ENCODE assay signal across 8 mouse cellular contexts in the genomic region with DNA sequence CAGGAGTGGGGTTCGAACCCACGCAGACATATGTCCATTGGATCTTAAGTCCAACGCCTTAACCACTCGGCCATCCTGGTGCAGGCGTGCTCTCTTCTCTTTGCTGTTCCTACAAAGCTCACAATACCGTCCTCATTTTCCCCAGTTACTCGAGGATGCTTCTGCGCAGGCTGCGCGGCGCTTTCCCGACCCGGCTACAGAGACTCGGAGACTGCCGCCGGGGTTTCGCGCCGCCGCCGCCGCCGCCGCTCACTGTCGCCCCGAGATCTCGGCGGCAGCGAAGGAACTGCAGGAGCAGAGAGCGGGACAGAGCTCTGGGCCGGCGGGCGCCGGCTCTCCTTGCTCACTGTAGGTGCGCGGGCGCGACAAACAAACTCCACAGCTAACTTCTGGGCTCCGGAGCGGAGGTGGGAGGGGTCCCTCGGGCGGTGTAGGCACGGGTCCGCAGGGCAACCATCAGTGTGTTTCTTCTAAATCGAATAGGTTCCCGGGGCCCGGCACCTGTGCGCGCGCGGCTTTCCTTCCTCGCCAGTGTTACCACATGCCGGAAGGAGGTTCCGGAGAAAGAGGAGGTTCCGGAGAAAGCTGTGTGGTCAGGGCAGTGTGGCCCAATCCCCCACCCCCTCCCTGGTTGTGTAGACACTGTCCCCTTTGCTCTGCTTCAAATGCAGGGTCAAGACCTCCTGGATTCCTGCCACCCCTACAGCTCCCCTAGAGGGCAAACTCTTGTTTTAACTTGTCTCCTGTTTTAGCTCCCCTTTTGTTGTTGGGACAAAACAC. TPM values are rescaled to one million over a fixed set of nuclear protein-coding genes. Genes with fewer than 3 reads are reported as not detected.
DNase-seq lines count a peak whose midpoint lies in the region; ATAC-seq lines count a peak whose summit lies in the region.

No protein-coding gene starts in this region.

- peak overlapping the region; percentile 57 for H3K4me3 ChIP-seq in intestine, embryonic 14.5 days (ENCODE audit: low read depth, low read length)

- intact Hi-C loops in left cerebral cortex, postnatal 14 days (cut with DNase I), result loop anchor here (5.0 kb wide), 1 partner anchor 75 kb away; no protein-coding TSS in a partner anchor

- ATAC-seq in intestine, embryonic 14.5 days (replicated peaks; ENCODE audit: low FRiP score, low TSS enrichment, low read depth), result peak; percentile 93

- under 1% methylated on average over 55 of the region's 55 CpGs for WGBS in intestine, embryonic 14.5 days

- peak overlapping the region; percentile 61 for H3K4me2 ChIP-seq in intestine, embryonic 14.5 days (ENCODE audit: low read length)

- H3K27ac ChIP-seq in intestine, embryonic 14.5 days (ENCODE audit: low read depth), result peak overlapping the region; percentile 85

- peak; percentile 95 to 99 for DNase-seq in adrenal gland, adult 18-20 months (ENCODE audit: low spot score in 2 of 2)
- DNase-seq in embryo, embryonic 11 days, result peak; percentile 93
- DNase-seq in gastrocnemius, postnatal 25 days, result peak; percentile 87
- DNase-seq in intestine, embryonic 14.5 days (ENCODE audit: low spot score), result peak; percentile 100
- DNase-seq in left cerebral cortex, postnatal 14 days (ENCODE audit: low spot score in 2 of 2), result peak; percentile 96 to 99
- peak; percentile 97 for DNase-seq in mesoderm, embryonic 11.5 days (ENCODE audit: low read depth, low spot score)
- peak; percentile 93 to 96 for DNase-seq in right cerebral cortex, postnatal 36 days (ENCODE audit: low spot score in 2 of 2)
- DNase-seq in yolk sac, embryonic 10.5 days (ENCODE audit: low spot score), result peak; percentile 97

- no peaks in the 10 kb centered on the region for H3K9me3 ChIP-seq in intestine, embryonic 14.5 days (ENCODE audit: control insufficient read depth, low read length)

- H3K36me3 ChIP-seq in intestine, embryonic 14.5 days (ENCODE audit: control insufficient read depth, insufficient read depth, low read length), result no peaks in the 10 kb centered on the region

- H3K4me1 ChIP-seq in intestine, embryonic 14.5 days (replicated peaks; ENCODE audit: control insufficient read depth, insufficient read depth, low read length), result peaks cover 7% of the 10 kb centered on the region

- H3K9ac ChIP-seq in intestine, embryonic 14.5 days (ENCODE audit: low read length), result peak overlapping the region; percentile 61

- H3K27me3 ChIP-seq in intestine, embryonic 14.5 days (replicated peaks; ENCODE audit: control insufficient read depth, insufficient read depth, low read length), result no peaks in the 10 kb centered on the region

RNA-seq across cellular contexts. Expression of a gene that starts 41.3 kb away (rescaled TPM):
- total RNA-seq in adrenal gland, adult 18-20 months (2021), result 10 to 100 TPM in 1 of 2 experiments, 1 to 10 TPM in 1; 6.5 to 11.0 TPM
- under 1 TPM; 0.24 to 0.28 TPM for total RNA-seq in gastrocnemius, postnatal 25 days (2021)
- 1.9 and 3.2 TPM in 2 replicates for polyA plus RNA-seq in intestine, embryonic 14.5 days (2014; fragmentation: Nextera tagmentation; extraction: Ambion mirVana)
- total RNA-seq in left cerebral cortex, postnatal 14 days (2021), result under 1 TPM; 0.21 to 0.35 TPM

RNA-seq across cellular contexts. Expression of a gene that starts 53.6 kb away (rescaled TPM):
- total RNA-seq in adrenal gland, adult 18-20 months (2021), result 10 to 100 TPM; 73.1 to 79.5 TPM
- 10 to 100 TPM; 29.6 to 39.0 TPM for total RNA-seq in gastrocnemius, postnatal 25 days (2021)
- 55.1 and 55.5 TPM in 2 replicates for polyA plus RNA-seq in intestine, embryonic 14.5 days (2014; fragmentation: Nextera tagmentation; extraction: Ambion mirVana)
- total RNA-seq in left cerebral cortex, postnatal 14 days (2021), result 10 to 100 TPM; 47.9 to 50.3 TPM

Comparison
In these comparisons a context has a peak if more than half of its experiments do, and no peak if none do; other contexts are left out.
1. Peak in every context shown above with its lines: DNase-seq, ATAC-seq, H3K4me3 ChIP-seq and H3K27ac ChIP-seq.
2. RNA of a gene that starts 41.3 kb away (total RNA-seq): 6.5 to 11.0 TPM in adrenal gland, adult 18-20 months; 0.21 to 0.35 TPM in left cerebral cortex, postnatal 14 days and 0.24 to 0.28 TPM in gastrocnemius, postnatal 25 days; every median in the first group is over 4 times any median in the second.